Mouse (Mus musculus) hindbrain, embryonic 12.5 days (tissue): Measurements from ENCODE around the gene Myo1g. TPM values are rescaled to one million over a fixed set of nuclear protein-coding genes. Genes with fewer than 3 reads are reported as not detected.
A peak's percentile ranks its signal among the peaks of the same experiment; 100 is the strongest.

Source experiments
- ATAC-seq: fragments of 200-750 bp; cut with Nextera tagmentation; 2 replicates; pipeline ENCODE4 v1.8.0; 2017; ENCODE audit warnings: moderate TSS enrichment; ENCODE audit not compliant: low FRiP score
- H3K27ac ChIP-seq: fragments of 300-500 bp; sonication (generic); 2 replicates; pipeline ENCODE4 v1.5.1; 2016; ENCODE audit warnings: mild to moderate bottlenecking
- H3K27me3 ChIP-seq: fragments of 300-500 bp; sonication (generic); 2 replicates; pipeline ENCODE4 v1.6.1; 2016; ENCODE audit warnings: mild to moderate bottlenecking
- H3K36me3 ChIP-seq: fragments of 300-500 bp; sonication (generic); 2 replicates; pipeline ENCODE4 v1.6.1; 2016; ENCODE audit warnings: mild to moderate bottlenecking
- H3K4me1 ChIP-seq: fragments of 300-500 bp; sonication (generic); 2 replicates; pipeline ENCODE4 v1.6.1; 2016
- H3K4me2 ChIP-seq: fragments of 300-500 bp; sonication (generic); replicated peaks from 2 replicates; pipeline ENCODE4 v1.6.1; 2016; ENCODE audit warnings: mild to moderate bottlenecking
- H3K4me3 ChIP-seq: fragments of 300-500 bp; sonication (generic); 2 replicates; pipeline ENCODE4 v1.5.1; 2016; ENCODE audit warnings: mild to moderate bottlenecking
- H3K9ac ChIP-seq: fragments of 300-500 bp; sonication (generic); 2 replicates; pipeline ENCODE4 v1.6.1; 2016; ENCODE audit warnings: mild to moderate bottlenecking, moderate library complexity
- H3K9me3 ChIP-seq: fragments of 300-500 bp; sonication (generic); replicated peaks from 2 replicates; pipeline ENCODE4 v1.6.1; 2016; ENCODE audit warnings: mild to moderate bottlenecking
- WGBS: fragments of 180-500 bp; shearing (Covaris S2); methylation state at CpG from one replicate; pipeline ENCODE4 v1.1.7; 2016; 5-methylcytosine and 5-hydroxymethylcytosine counted together
- polyA plus RNA-seq: library from polyadenylated mRNA; unstranded; fragments of >200 nt; fragmentation: Nextera tagmentation; extraction: Ambion mirVana; gene quantifications from 2 replicates; pipeline ENCODE4 v1.2.1, GENCODE M21; 2016

Gene Myo1g
- polyA plus RNA-seq: 0.50 and 0.70 TPM in 2 replicates

DNA sequence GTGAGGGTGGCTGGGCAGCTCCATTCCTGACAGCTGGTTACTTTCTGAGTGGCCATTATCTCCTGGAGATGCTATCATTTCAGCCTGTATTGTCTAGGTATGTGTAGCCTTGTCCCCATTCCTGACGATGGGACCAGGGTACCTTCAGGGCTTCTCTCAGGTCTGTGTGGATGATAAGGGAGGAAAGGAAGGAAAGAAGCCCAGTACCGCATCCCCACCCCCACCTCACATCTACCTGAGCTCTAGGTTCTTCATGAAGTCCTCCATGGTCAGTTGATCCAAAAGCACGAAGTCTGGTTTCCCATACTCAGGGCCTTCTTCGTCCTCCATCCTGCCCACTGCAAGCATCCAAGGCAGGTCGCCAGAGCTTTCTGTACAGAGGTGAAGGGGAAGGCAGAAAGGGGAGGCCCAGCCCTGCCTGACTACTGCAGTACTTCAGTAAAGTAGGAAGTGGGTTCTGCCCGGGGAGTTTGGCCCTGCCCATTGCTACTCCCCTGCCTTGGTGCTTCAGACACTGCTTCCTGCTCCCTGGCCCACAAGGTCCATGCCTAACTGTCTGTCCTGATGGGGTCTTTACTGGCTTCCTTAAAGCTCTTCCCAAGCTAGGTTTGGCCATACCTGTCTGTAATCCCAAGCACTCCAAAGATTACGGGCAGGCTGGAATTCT is at the start of gene Myo1g:
Gene Myo1g, minus strand, starts transcription at position 459 of the 667 bp plus-strand sequence.
- 82% methylated on average over 7 of the region's 7 CpGs for WGBS
- peaks cover 19% of the 10 kb centered on the region for H3K36me3 ChIP-seq
- no peak for ATAC-seq
- no peak within 1 kb of the TSS for H3K4me2 ChIP-seq
- 0 out of 2 replicates have a peak, but pooled peaks cover 6% of the 10 kb centered on the region for H3K4me1 ChIP-seq
- H3K27me3 ChIP-seq: no peaks in the 10 kb centered on the region
- H3K9ac ChIP-seq: no peak within 1 kb of the TSS
- no peak within 1 kb of the TSS for H3K4me3 ChIP-seq
- H3K27ac ChIP-seq: no peak within 1 kb of the TSS
- no peaks in the 10 kb centered on the region for H3K9me3 ChIP-seq

DNA sequence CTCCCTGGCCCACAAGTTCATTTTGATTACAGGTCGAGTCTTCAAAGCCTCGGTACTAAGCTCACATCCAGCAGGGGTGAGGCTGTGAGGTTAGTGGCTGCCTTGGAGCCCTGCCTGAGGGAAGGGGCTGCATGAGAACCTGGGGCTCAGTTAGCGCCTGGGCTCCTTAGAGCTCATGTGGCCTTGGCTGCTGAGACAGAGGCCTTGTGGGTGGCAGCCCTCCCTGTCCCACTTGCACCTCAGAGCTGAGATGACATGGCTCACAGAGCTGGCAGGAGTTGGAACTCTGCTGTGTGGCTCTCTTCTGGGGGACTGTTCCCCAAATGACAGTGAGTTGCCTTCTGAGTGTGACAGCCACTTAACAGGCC is 48.6 kb upstream of the Myo1g start:
- Histone ChIP-seq H3K27me3 (no peaks in the 10 kb centered on the region), H3K36me3 (peaks cover 31% of the 10 kb centered on the region), H3K4me3 (no peak overlapping the region), H3K9ac (no peak overlapping the region), H3K4me1 (peaks cover 17% of the 10 kb centered on the region), H3K4me2 (no peak overlapping the region), H3K9me3 (no peaks in the 10 kb centered on the region), H3K27ac (peak overlapping the region; percentile 79)
- WGBS: 61% methylated on average over 3 of the region's 3 CpGs
- ATAC-seq: peak; percentile 42; the same call in 1 of the 2 replicates

DNA sequence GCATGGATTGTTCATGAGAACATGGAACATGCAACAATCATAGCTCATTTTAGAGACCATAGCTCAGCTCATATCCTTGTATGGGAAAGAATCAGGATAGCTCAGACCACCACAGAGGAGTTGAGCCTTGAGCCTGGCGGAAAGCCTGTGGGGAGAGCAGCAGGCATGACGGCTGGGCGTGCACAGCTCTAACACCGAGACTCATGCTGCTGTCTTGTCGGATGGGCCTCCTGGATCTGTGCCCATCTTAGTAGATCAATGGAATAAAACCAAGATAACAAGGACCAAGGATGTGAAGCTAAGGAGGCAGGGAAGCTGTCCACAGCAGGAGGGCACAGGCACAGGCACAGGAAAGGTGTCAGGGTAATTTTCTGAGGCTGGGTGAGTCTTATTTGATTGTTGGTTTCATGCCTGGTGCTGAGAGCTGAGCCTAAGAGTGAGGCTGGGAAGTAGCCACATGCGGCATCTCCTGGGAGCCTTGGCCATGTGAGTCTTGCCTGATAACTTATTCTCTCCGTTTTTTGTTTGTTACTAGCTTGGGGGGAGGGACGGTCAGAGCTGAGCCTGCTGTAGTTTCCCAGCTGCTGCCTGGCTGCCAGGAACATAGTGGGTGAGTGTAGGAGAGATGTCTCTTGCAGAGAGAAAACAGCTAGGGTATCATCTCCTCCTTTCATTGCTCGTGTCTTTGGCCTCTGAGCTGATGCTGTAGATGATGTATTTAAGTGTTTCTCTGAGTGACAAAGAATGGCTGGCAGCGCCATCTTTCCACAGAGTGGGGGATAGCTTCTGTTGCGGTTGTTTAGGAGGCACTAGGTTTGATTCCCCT is 48.0 kb upstream of the Myo1g start:
- 61% methylated on average over 11 of the region's 11 CpGs for WGBS

DNA sequence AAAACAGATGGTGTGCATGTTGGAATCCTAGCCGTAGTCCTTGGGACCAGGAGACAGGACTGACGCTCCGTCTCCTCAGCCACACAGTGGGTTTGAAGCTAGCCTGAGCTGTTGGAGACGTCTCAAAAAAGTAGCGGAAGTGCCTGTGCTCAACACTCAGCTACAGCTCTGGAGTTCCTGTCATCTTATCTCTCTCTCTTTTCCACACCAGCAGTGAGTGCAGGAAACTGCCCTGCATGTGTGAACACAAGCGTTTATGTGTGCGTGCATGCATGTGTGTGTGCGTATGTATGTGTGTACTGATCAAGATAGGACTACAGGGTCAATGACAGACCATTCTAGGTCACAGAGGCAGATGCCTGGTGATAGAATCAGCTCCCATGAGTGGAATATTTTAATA is 47.2 kb upstream of the Myo1g start:
- H3K9ac ChIP-seq: no peak overlapping the region
- H3K27me3 ChIP-seq: no peaks in the 10 kb centered on the region
- no peak overlapping the region for H3K4me2 ChIP-seq
- no peaks in the 10 kb centered on the region for H3K9me3 ChIP-seq
- H3K4me1 ChIP-seq: peaks cover 17% of the 10 kb centered on the region
- WGBS: 92% methylated on average over 8 of the region's 8 CpGs
- ATAC-seq: no peak
- peaks cover 28% of the 10 kb centered on the region for H3K36me3 ChIP-seq
- H3K4me3 ChIP-seq: no peak overlapping the region
- peak overlapping the region; percentile 5; the same call in 1 of the 2 replicates for H3K27ac ChIP-seq

More for the DNA sequence above, 48.0 kb upstream of the Myo1g start:
- no peak overlapping the region for H3K4me3 ChIP-seq
- peaks cover 17% of the 10 kb centered on the region for H3K4me1 ChIP-seq
- 0 out of 2 replicates have a peak overlapping the region, but pooled peaks have one; percentile 38 for H3K9ac ChIP-seq
- peak overlapping the region; percentile 79 for H3K27ac ChIP-seq
- H3K36me3 ChIP-seq: peaks cover 31% of the 10 kb centered on the region
- ATAC-seq: peak; percentile 66
- no peaks in the 10 kb centered on the region for H3K27me3 ChIP-seq
- H3K4me2 ChIP-seq: no peak overlapping the region
- H3K9me3 ChIP-seq: no peaks in the 10 kb centered on the region

DNA sequence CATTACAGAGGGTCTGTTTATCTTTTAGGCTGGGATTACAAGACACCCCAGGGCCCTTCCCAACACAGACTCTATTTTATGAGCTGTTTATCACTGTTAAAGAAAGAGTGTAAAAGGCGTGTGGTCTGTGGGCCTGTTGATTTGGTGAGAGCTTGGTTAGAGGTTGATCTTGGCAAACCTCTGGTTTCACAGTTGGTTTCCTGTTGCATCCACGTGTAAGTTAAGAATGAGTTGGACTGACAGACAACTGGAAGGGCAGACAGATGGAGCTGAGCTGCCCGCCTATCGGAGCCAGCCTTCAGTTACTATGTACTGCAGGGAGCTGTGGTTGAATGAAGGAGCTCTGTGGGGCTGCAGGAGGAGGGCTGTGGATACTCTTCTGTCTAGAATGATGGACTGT is 45.7 kb upstream of the Myo1g start:
- H3K9me3 ChIP-seq: no peaks in the 10 kb centered on the region
- H3K27ac ChIP-seq: no peak overlapping the region
- ATAC-seq: no peak
- H3K4me3 ChIP-seq: no peak overlapping the region
- no peak overlapping the region for H3K9ac ChIP-seq
- peaks cover 21% of the 10 kb centered on the region for H3K4me1 ChIP-seq
- H3K27me3 ChIP-seq: no peaks in the 10 kb centered on the region
- 93% methylated on average over 4 of the region's 4 CpGs for WGBS
- H3K4me2 ChIP-seq: no peak overlapping the region
- peaks cover 23% of the 10 kb centered on the region; the same call in 1 of the 2 replicates for H3K36me3 ChIP-seq

DNA sequence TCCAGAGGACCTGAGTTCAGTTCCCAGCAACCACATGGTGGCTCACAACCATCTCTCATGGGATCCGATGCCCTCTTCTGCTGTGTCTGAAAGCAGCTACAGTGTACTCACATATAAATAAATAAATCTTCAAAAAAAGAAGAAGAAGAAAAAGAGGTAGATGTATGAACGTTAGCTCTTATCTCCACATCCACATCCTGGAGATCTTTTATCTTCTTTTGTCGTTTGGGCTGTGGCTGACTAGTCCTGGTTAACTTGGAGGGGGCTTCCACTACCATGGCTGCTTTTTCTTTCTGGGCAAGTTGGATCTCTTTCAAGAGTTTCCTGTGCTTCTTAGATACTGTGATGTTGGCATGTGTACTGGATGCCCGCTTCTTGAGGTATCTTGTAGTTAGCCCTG is 42.4 kb upstream of the Myo1g start:
- Histone ChIP-seq H3K4me2 (no peak overlapping the region), H3K27me3 (no peaks in the 10 kb centered on the region), H3K4me1 (peaks cover 7% of the 10 kb centered on the region; the same call in 1 of the 2 replicates), H3K4me3 (no peak overlapping the region), H3K9me3 (no peaks in the 10 kb centered on the region), H3K27ac (no peak overlapping the region), H3K9ac (no peak overlapping the region), H3K36me3 (peaks cover 11% of the 10 kb centered on the region; the same call in 1 of the 2 replicates)
- no peak for ATAC-seq
- WGBS: 95% methylated on average over 4 of the region's 4 CpGs

DNA sequence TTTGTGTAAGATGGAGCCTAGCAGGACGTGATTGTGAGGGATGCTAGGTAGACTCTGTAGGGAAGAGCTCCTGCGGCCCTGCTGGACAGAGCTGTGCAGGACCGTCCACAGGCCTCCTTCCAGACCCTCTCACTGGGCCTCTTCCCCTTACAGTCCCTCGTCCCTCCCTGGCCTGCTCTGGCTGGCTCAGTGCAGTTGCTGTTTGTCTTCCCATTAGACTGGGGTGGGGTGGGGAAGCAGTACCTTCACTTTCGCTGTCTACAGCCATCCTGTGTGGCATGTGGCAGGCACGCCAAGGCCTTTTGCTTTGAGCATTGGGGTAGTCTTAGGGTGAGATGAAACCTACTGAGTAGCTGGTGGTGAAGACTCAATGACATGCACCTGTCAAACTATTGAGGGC is 41.6 kb upstream of the Myo1g start:
- Histone ChIP-seq H3K36me3 (peaks cover 14% of the 10 kb centered on the region), H3K9me3 (no peaks in the 10 kb centered on the region), H3K4me1 (0 out of 2 replicates have a peak, but pooled peaks cover 4% of the 10 kb centered on the region), H3K4me3 (no peak overlapping the region), H3K4me2 (no peak overlapping the region), H3K27me3 (no peaks in the 10 kb centered on the region), H3K9ac (no peak overlapping the region), H3K27ac (no peak overlapping the region)
- 82% methylated on average over 6 of the region's 6 CpGs for WGBS
- no peak for ATAC-seq

DNA sequence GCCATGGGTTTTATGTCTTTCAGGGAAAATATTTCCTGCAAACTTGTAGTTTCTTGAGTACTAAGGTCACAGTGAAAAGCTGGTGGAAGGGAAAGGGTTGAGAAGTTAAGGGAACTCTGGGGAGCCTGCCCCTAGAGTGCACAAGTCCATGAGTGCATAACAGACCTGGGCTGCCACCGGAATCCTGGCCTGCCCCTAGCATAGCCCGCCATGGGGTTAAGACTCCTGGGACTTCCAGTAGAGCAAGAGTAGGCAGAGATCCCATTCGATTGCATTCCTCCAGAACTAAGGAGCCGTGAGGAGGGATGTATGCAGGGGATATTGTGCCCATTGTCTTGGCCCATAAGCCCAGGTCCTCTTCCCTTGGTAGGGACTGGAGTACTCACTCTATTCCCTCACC is 40.7 kb upstream of the Myo1g start:
- Histone ChIP-seq H3K4me3 (no peak overlapping the region), H3K9ac (no peak overlapping the region), H3K4me1 (0 out of 2 replicates have a peak, but pooled peaks cover 4% of the 10 kb centered on the region), H3K9me3 (no peaks in the 10 kb centered on the region), H3K27me3 (no peaks in the 10 kb centered on the region), H3K27ac (no peak overlapping the region), H3K4me2 (no peak overlapping the region), H3K36me3 (peaks cover 19% of the 10 kb centered on the region)
- ATAC-seq: no peak
- WGBS: 88% methylated on average over 4 of the region's 4 CpGs

DNA sequence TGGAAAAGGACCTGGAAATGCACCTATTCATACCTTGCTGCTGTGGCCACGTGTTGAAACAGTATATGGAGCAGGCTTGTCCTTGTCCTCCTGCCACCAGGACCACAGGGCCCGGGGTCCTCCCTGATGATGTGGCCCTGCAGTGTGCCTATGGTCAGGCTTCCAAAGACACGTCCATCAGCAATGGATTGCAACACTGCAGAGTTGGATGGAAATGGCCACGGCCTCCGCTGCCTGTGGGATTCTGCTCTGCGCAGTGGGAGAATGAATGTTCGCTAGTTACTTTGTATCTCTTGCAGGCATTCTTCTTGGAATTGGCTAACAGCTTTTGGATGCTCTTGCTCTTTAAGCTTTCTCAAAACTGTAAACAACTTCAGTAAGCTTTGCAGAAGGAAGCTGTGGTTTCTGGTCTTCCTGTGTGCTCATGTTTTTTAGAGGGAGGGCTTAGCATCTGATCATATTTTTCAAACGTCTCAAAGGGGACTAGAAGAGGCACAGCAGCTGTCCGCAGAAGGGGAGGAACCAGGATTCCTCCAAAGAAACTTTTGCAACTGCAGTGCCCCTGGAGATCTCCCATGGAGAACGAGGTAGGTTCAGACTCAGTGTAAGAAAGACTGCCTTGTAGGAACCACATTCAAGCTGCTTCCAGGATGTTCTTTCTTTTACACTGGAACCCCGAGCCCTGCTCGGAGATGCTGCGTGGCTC is 40.0 kb upstream of the Myo1g start:
- Histone ChIP-seq H3K27me3 (no peaks in the 10 kb centered on the region), H3K27ac (no peak overlapping the region), H3K4me2 (no peak overlapping the region), H3K9ac (no peak overlapping the region), H3K9me3 (no peaks in the 10 kb centered on the region), H3K36me3 (peaks cover 19% of the 10 kb centered on the region), H3K4me1 (0 out of 2 replicates have a peak, but pooled peaks cover 4% of the 10 kb centered on the region), H3K4me3 (no peak overlapping the region)
- 89% methylated on average over 13 of the region's 13 CpGs for WGBS
- ATAC-seq: no peak

DNA sequence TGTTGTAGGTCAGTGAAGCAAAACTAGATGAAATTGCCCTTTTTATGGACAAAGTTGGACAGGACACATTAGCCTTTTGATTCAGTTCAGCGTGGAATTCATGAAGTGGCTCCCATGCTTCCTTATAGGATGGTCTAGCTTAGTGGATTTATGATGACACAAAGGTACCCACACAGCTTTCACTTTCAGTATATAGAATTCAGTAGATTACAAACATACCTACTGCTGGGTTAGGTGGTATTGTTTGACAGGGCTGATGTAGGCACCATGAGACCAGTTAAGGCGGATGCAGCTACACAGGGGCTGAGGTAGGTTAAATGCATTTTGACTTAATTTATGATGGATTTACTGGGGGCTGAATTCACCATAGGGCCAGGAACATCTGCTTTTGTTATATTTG is 39.2 kb upstream of the Myo1g start:
- Histone ChIP-seq H3K4me2 (no peak overlapping the region), H3K4me1 (peaks cover 4% of the 10 kb centered on the region; the same call in 1 of the 2 replicates), H3K9me3 (no peaks in the 10 kb centered on the region), H3K9ac (no peak overlapping the region), H3K27ac (no peak overlapping the region), H3K4me3 (no peak overlapping the region), H3K27me3 (no peaks in the 10 kb centered on the region), H3K36me3 (peaks cover 19% of the 10 kb centered on the region)
- WGBS: 97% methylated on average over 2 of the region's 2 CpGs
- no peak for ATAC-seq

DNA sequence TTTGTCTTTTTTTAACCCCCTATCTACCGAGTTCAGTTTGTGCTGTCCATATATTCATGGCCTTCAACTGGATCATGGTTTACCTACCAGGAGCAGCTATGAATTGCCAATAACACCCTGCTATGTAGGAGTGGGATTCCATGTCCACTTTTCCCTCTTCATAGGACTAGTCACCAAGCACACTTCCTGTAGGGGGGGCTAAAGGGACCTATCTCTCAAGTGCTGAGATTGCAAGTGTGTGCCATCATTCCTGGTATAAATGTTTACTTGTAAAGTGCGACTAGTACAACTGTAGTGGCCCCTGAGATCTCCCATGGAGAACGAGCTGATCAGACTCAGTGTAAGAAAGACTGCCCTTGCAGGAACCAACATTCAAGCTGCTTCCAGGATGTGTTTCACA is 37.5 kb upstream of the Myo1g start:
- no peaks in the 10 kb centered on the region for H3K9me3 ChIP-seq
- 86% methylated on average over 3 of the region's 3 CpGs for WGBS
- ATAC-seq: no peak

DNA sequence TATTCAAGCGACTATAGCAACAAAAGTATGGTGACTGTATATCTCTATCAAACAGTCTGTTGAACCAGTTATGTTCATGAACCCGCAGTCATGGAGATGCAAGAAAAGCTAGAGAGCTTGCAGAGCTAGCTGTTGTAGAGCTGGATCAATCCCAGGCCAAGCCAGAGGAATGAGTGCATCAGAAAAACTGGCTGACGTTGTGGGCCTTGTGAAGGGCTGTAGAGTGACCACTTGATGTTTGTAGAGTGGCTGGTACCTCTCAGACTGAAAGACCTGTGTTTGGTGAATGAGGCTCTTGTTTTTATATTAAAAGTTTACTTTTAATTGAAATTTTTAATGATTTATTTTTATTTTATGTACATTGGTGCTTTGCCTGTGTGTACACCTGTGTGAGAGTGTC is 29.4 kb upstream of the Myo1g start:
- Histone ChIP-seq H3K4me2 (no peak overlapping the region), H3K27ac (no peak overlapping the region), H3K9me3 (no peaks in the 10 kb centered on the region), H3K4me1 (peaks cover 12% of the 10 kb centered on the region), H3K36me3 (peaks cover 13% of the 10 kb centered on the region), H3K27me3 (no peaks in the 10 kb centered on the region), H3K4me3 (no peak overlapping the region), H3K9ac (no peak overlapping the region)
- ATAC-seq: no peak
- WGBS: 91% methylated on average over 3 of the region's 3 CpGs

More for the DNA sequence above, 37.5 kb upstream of the Myo1g start:
- Histone ChIP-seq H3K27ac (no peak overlapping the region), H3K4me2 (no peak overlapping the region), H3K36me3 (peaks cover 16% of the 10 kb centered on the region), H3K4me1 (peaks cover 4% of the 10 kb centered on the region; the same call in 1 of the 2 replicates), H3K27me3 (no peaks in the 10 kb centered on the region), H3K9ac (no peak overlapping the region), H3K4me3 (no peak overlapping the region)
